Mouse (Mus musculus): ENCODE data around the gene Kti12. TPM values are rescaled to one million over a fixed set of nuclear protein-coding genes. Genes with fewer than 3 reads are reported as not detected.

Kti12 gene
- 36.6 and 44.3 TPM in 2 replicates for polyA plus RNA-seq (2016; fragmentation: Nextera tagmentation; extraction: Ambion mirVana)

DNA sequence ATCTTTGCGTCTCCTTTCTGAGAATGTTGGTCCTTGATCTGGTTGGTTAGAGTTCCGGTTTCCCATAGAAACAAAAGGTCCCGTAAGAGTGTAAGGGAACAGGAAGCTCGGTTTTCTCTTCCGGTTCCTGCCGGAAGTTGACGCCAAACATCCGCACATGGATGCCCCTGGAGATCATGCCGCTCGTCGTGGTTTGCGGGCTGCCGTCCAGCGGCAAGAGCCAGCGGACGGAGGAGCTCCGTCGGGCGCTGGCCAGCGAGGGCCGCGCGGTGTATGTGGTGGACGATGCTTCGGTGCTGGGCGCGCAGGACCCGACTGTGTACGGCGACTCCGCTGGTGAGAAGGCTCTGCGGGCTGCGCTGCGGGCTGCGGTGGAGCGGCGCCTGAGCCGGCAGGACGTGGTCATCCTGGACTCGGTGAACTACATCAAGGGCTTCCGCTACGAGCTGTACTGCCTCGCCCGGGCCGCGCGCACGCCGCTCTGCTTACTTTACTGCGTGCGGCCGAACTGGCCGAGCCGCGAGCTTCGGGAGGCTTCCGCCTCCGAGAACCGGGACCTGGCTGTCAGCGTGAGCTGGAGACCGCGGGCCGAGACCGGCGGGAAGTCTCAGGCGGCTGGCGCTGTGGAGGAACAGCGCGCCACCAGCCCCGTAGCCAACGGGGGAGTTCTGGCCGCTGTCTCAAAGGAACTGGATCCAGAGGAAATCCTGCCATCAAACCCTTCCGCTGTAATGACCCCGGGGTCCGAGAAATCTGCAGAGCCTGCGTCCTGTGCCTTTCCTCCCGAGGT, at the start of gene Kti12:
Gene Kti12 (plus strand): TSS at position 71 of the 790 bp plus-strand sequence.
- H3K27ac ChIP-seq (replicated peaks) = peak within 1 kb of the TSS; percentile 75
- peak within 1 kb of the TSS; percentile 85 for H3K4me3 ChIP-seq
- H3K4me2 ChIP-seq (replicated peaks) = peak within 1 kb of the TSS; percentile 92
- whole genome bisulfite sequencing = under 1% methylated on average over 77 of the region's 77 CpGs
- peak; percentile 88 for ATAC-seq (ENCODE audit: low FRiP score, low read depth)
- H3K27me3 ChIP-seq = no peaks in the 10 kb centered on the region
- peak within 1 kb of the TSS; percentile 82 for H3K9ac ChIP-seq (replicated peaks)
- no peaks in the 10 kb centered on the region for H3K9me3 ChIP-seq
- peaks cover 16% of the 10 kb centered on the region for H3K4me1 ChIP-seq
- 0 out of 2 replicates have a peak, but pooled peaks cover 4% of the 10 kb centered on the region for H3K36me3 ChIP-seq

DNA sequence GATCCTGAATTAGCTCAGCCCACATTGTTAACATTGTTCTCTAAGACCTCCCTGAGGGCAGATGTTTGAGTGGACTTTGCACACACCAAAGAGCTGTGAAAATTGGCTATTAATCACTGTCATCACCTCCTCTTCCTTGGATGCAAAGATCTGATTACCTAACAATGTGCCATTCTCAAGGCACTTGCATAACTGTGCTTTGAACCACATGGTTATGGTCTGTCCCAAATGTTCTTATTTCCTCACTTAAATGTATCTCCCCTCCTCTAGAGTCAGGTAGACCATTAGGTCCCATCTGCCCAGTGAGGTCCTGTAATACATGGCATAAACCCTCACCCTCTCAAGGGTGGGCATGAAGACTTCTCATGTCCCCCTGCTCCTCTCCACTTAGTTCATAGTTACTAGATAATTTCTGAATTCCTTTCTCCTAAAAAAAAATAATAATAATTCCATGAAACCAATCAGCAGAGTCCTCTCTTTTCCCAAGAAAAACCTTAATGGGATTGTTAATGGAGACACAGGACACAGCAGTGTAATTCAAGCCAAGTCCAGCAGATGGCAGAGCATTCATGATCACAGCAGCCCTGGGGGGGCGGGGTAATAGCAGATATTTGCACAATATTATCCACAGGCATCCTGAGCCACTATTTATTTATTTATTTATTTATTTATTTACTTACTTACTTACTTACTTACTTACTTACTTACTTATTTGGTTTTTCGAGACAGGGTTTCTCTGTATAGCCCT, 49.3 kb upstream of the Kti12 start:
- no peaks in the 10 kb centered on the region for H3K27me3 ChIP-seq
- no peak overlapping the region for H3K27ac ChIP-seq (replicated peaks)
- no peaks in the 10 kb centered on the region for H3K36me3 ChIP-seq
- H3K4me2 ChIP-seq (replicated peaks) = no peak overlapping the region
- ATAC-seq (ENCODE audit: low FRiP score, low read depth) = no peak
- WGBS = 64% methylated on average over 2 of the region's 2 CpGs
- no peaks in the 10 kb centered on the region for H3K9me3 ChIP-seq
- no peak overlapping the region for H3K4me3 ChIP-seq
- no peaks in the 10 kb centered on the region for H3K4me1 ChIP-seq
- H3K9ac ChIP-seq (replicated peaks) = no peak overlapping the region

DNA sequence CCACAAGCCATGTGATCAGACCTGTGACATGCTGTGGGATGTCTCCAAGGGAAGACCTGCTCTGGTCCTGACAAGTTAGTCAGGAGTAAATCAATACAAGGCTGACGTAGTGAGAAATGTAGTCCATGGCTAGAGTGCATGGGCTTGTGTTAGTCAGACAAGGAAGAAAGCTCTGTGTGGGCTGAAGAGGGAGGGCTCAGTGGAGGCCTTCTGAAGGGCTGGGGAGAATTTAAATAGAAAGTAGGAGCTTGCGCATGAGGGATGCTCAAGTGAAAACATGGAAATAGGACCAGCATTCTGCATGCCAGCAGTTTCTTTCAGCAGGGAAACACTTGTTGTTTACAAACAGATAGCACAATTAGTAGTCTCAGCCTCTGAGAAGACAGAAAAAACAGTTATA, 44.0 kb upstream of the Kti12 start:
- H3K4me3 ChIP-seq = no peak overlapping the region
- no peak overlapping the region for H3K4me2 ChIP-seq (replicated peaks)
- H3K36me3 ChIP-seq = no peaks in the 10 kb centered on the region
- H3K4me1 ChIP-seq = no peaks in the 10 kb centered on the region
- H3K27ac ChIP-seq (replicated peaks) = no peak overlapping the region
- H3K9ac ChIP-seq (replicated peaks) = no peak overlapping the region
- H3K27me3 ChIP-seq = no peaks in the 10 kb centered on the region
- H3K9me3 ChIP-seq = no peaks in the 10 kb centered on the region
- ATAC-seq (ENCODE audit: low FRiP score, low read depth) = no peak
- 89% methylated on average over 2 of the region's 2 CpGs for WGBS

DNA sequence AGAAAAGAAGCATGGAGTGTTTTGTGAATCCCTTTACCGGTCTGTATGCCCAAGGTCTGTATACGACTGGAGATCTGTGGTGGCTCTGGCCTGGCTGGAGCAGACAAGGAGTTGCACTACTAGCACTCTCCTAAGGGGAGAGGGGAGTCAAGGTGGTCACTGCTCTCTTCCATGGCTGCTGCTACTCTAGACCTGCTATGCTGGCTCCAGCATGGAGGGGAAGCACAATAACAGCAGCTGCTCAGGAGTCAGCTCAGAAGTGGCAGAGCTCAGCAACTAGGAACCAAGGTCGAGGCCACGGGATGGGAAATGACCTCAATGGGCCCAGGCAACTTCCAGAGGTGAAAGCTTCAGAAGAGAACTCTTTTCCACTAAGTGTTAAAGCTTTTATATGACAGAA, 36.4 kb upstream of the Kti12 start:
- Histone ChIP-seq H3K9ac (replicated peaks) (no peak overlapping the region), H3K27ac (replicated peaks) (no peak overlapping the region), H3K4me2 (replicated peaks) (no peak overlapping the region), H3K36me3 (peaks cover 13% of the 10 kb centered on the region; the same call in 1 of the 2 replicates), H3K4me1 (no peaks in the 10 kb centered on the region), H3K4me3 (no peak overlapping the region), H3K9me3 (no peaks in the 10 kb centered on the region), H3K27me3 (no peaks in the 10 kb centered on the region)
- WGBS = 59% methylated on average over 4 of the region's 4 CpGs
- ATAC-seq (ENCODE audit: low FRiP score, low read depth) = no peak

DNA sequence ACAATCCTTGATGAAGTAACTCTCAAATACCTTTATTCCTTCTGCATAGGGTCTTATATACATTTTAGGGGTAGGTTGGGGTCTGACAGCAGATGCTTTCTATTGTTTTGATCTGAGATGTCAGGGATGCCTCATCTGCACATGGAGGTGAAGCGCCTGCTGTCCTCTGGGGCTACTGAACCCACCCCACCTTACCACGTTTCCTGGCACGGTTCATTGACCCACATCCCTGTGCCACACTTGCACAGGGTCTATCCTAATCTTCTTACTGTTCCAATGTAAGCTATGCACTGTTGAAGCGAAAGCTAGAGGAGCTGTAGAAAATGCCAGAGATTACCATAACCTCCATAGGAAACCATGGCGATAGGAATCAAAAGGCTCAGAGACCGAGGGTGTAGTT, 36.0 kb upstream of the Kti12 start:
- Histone ChIP-seq H3K27ac (replicated peaks) (no peak overlapping the region), H3K36me3 (peaks cover 13% of the 10 kb centered on the region; the same call in 1 of the 2 replicates), H3K4me3 (no peak overlapping the region), H3K9ac (replicated peaks) (no peak overlapping the region), H3K4me1 (no peaks in the 10 kb centered on the region), H3K27me3 (no peaks in the 10 kb centered on the region), H3K9me3 (no peaks in the 10 kb centered on the region), H3K4me2 (replicated peaks) (no peak overlapping the region)
- ATAC-seq (ENCODE audit: low FRiP score, low read depth) = no peak
- WGBS = 60% methylated on average over 6 of the region's 6 CpGs

DNA sequence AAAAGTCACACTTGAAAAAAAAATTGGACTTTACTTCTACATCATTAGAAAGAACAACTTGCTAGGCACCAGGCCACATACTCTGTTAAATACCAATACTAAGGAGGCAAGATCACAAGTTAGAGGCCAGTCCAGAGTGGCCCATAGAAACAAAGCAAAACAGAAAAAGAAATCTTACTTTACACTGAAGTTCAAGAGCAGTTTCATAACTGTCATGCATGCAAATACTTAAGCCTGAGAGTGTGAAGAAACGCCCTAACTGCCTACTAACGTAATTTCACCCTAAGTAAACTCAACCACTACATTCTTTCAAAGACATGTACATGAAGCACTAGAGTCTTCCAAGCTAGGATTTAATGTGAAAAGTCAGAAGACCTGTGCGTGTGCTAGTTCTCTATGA, 21.9 kb upstream of the Kti12 start:
- Histone ChIP-seq H3K4me2 (replicated peaks) (no peak overlapping the region), H3K27ac (replicated peaks) (no peak overlapping the region), H3K36me3 (peaks cover 74% of the 10 kb centered on the region), H3K27me3 (no peaks in the 10 kb centered on the region), H3K4me3 (no peak overlapping the region), H3K9me3 (no peaks in the 10 kb centered on the region), H3K9ac (replicated peaks) (no peak overlapping the region), H3K4me1 (no peaks in the 10 kb centered on the region)
- ATAC-seq (ENCODE audit: low FRiP score, low read depth) = no peak
- 97% methylated on average over 3 of the region's 3 CpGs for WGBS

DNA sequence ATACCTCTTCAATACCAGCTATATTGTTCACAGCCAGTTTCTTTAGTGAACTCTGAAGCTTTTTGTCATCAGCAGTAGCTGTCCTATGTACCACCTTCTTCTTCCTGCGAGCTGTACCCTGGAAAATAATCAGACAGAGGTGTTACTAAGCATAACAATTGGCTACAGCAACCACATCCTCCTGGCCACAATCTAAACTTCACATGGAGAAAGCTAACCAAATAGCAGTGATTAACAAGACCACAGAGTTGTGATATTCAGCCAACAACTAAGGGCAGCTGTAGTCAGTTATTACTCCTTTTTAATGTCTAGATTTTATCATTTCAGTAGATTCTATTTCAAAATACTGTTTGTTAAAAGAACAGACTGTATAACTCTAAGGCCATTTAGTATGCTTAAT, 21.5 kb upstream of the Kti12 start:
- Histone ChIP-seq H3K27ac (replicated peaks) (no peak overlapping the region), H3K4me3 (no peak overlapping the region), H3K9ac (replicated peaks) (no peak overlapping the region), H3K4me2 (replicated peaks) (no peak overlapping the region), H3K36me3 (peaks cover 70% of the 10 kb centered on the region), H3K4me1 (peaks cover 2% of the 10 kb centered on the region; the same call in 1 of the 2 replicates), H3K9me3 (no peaks in the 10 kb centered on the region), H3K27me3 (no peaks in the 10 kb centered on the region)
- 100% methylated on average over 1 of the region's 1 CpGs for WGBS
- ATAC-seq (ENCODE audit: low FRiP score, low read depth) = no peak

DNA sequence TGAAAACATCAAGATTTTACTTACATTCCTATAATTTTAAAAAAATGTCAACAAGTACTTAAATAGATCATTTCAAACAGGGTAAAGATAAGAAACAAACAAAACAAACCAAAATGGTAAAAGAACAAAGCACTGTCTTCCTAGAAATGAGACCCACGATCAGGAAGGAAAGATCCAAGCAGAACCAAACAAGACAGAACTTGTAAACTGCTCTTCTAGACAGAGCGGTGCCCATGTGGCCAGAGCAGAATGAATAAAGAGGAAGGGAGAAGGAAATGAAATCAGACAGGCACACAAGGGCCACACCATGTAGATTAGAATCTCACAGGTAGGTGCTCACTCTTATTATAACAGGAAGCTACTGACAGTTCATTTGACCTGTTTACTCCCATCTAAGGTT, 20.9 kb upstream of the Kti12 start:
- Histone ChIP-seq H3K4me1 (peaks cover 7% of the 10 kb centered on the region), H3K4me2 (replicated peaks) (no peak overlapping the region), H3K36me3 (peaks cover 65% of the 10 kb centered on the region), H3K9ac (replicated peaks) (no peak overlapping the region), H3K9me3 (no peaks in the 10 kb centered on the region), H3K27me3 (no peaks in the 10 kb centered on the region), H3K27ac (replicated peaks) (no peak overlapping the region), H3K4me3 (no peak overlapping the region)
- ATAC-seq (ENCODE audit: low FRiP score, low read depth) = no peak
- WGBS = 91% methylated on average over 2 of the region's 2 CpGs

DNA sequence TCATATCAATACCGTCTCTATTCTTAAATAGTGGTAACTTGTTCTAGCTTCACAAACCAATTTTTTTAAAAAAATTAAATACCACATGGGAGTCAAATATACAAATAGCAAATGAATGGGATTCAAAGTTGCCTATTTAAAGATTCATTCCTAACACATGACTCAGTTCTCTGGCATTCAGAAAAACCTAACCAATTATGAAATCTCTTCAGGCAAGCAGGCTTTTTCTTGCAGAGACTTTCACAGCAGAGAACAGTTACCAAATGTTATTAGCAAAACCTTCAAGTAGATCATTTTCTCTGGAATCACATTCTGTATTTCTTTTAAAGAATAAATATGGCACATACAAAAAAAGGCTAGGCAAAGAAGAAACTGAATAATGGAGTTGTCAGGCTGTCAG, 16.9 kb upstream of the Kti12 start:
- WGBS = 93% methylated on average over 1 of the region's 1 CpGs
- peaks cover 32% of the 10 kb centered on the region for H3K36me3 ChIP-seq
- ATAC-seq (ENCODE audit: low FRiP score, low read depth) = no peak

DNA sequence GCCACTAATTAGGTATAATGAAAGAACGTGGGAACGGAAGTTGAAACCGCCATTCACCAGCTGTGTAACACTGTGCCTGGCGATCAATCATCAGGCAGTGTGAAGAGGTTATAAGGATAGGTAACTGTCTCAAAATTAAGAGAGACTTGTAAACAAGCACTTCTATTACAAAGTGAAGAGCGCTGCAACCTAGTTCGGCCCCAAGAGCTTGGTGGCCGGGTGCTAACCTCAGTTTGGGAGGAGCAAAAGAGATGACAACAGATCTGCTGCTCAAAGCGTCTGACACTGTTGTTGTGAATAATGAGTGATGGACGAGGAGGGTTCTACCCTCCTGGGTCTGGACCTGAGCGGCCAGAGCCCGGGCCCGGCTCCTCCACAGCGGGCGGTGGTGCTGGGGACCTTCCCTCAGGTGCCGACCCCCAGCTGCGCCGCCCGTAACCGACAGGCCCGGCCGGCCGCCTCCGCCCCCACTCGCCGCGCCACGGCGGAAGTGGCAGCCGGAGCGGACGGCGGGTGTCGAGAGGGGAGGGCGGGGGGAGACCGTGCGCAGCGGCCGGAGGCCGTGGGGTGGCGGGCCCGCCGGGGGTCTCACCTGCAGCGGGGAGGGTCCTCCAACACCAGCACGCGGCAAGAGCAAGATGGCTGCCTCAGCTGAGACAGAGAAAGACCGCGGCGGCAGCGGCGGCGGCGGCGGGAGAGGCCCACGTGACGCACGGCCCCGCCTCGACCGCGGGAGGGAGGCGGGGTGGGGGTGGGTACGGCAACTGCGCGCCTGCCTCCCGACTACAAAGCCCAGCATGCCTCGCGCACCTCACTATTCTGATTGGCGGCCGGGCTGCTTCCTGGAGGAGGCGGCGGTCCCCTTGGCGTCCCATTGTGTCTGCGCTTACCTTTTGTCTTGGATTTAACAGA, 14.4 kb upstream of the Kti12 start, which contains the start of gene Btf3l4:
Gene Btf3l4 (minus strand): TSS at position 699 of the 912 bp plus-strand sequence.
- Histone ChIP-seq H3K27ac (replicated peaks) (peak within 1 kb of the TSS; percentile 99), H3K4me3 (peak within 1 kb of the TSS; percentile 94), H3K36me3 (peaks cover 14% of the 10 kb centered on the region), H3K4me2 (replicated peaks) (peak within 1 kb of the TSS; percentile 82), H3K4me1 (peaks cover 33% of the 10 kb centered on the region), H3K27me3 (no peaks in the 10 kb centered on the region), H3K9me3 (no peaks in the 10 kb centered on the region), H3K9ac (replicated peaks) (peak within 1 kb of the TSS; percentile 99)
- peak; percentile 97 for ATAC-seq (ENCODE audit: low FRiP score, low read depth)
- under 1% methylated on average over 45 of the region's 73 CpGs for WGBS

More for the DNA sequence above, 16.9 kb upstream of the Kti12 start:
- no peaks in the 10 kb centered on the region for H3K27me3 ChIP-seq
- H3K9ac ChIP-seq (replicated peaks) = no peak overlapping the region
- H3K27ac ChIP-seq (replicated peaks) = no peak overlapping the region
- no peaks in the 10 kb centered on the region for H3K9me3 ChIP-seq
- peak overlapping the region; percentile 24; the same call in 1 of the 2 replicates for H3K4me2 ChIP-seq (replicated peaks)
- H3K4me3 ChIP-seq = no peak overlapping the region
- peaks cover 21% of the 10 kb centered on the region for H3K4me1 ChIP-seq

DNA sequence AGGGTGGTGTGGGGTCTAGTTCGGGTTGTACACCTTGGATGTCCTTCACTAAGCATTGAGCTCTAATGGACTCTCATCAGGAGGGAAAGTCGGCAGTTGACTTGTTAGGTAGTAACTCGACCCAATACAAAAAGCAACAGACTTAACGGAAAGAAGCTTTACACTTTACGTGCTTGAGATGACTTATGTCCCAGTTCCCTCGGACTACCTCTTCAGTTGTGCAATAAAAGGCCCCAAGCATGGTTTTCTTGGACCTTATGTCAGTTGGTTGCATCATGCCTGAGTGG, 13.8 kb upstream of the Kti12 start:
- H3K4me2 ChIP-seq (replicated peaks) = peak overlapping the region; percentile 82
- H3K4me1 ChIP-seq = peaks cover 33% of the 10 kb centered on the region
- peak overlapping the region; percentile 94 for H3K4me3 ChIP-seq
- H3K9me3 ChIP-seq = no peaks in the 10 kb centered on the region
- peaks cover 11% of the 10 kb centered on the region for H3K36me3 ChIP-seq
- peak overlapping the region; percentile 99 for H3K27ac ChIP-seq (replicated peaks)
- no peaks in the 10 kb centered on the region for H3K27me3 ChIP-seq
- no peak for ATAC-seq (ENCODE audit: low FRiP score, low read depth)
- 0% methylated on average over 6 of the region's 6 CpGs for WGBS
- peak overlapping the region; percentile 99 for H3K9ac ChIP-seq (replicated peaks)

All from midbrain, embryonic 12.5 days (tissue).